Mouse (Mus musculus) thymus, adult 18-20 months (tissue): Measurements from ENCODE around the gene Neil1.

Experiments
- DNase-seq, 2 experiments: peaks; one replicate each; pipeline ENCODE4 v3.0.0; 2022; ENCODE audit warnings: mixed read lengths in 2 of 2

The Neil1 gene

GRCm38 (mm10) chr9:57148144-57148878 lies at the start of gene Neil1:
Gene Neil1, minus strand, starts transcription at chr9:57148305.
- peak; percentile 75 to 83 for DNase-seq

GRCm38 (mm10) chr9:57197414-57197813 lies 49.3 kb upstream of the Neil1 start:
- no peak for DNase-seq

- no peak for DNase-seq
Measured at GRCm38 (mm10) chr9:57196708-57197107, 48.6 kb upstream of the Neil1 start.

- DNase-seq, result no peak
Measured at GRCm38 (mm10) chr9:57168411-57168810, 20.3 kb upstream of the Neil1 start.

- no peak for DNase-seq
Measured at GRCm38 (mm10) chr9:57166173-57166572, 18.1 kb upstream of the Neil1 start.

GRCm38 (mm10) chr9:57163137-57163536 lies 15.0 kb upstream of the Neil1 start:
- no peak for DNase-seq

GRCm38 (mm10) chr9:57162496-57162895 lies 14.4 kb upstream of the Neil1 start:
- no peak for DNase-seq

GRCm38 (mm10) chr9:57158506-57158905 lies 10.4 kb upstream of the Neil1 start:
- no peak for DNase-seq

- peak; percentile 48 to 77 for DNase-seq
Measured at GRCm38 (mm10) chr9:57158013-57158470, 9.9 kb upstream of the Neil1 start, which contains the start of gene Commd4. Gene Commd4, minus strand, starts transcription at chr9:57158331.

- DNase-seq, result no peak
Measured at GRCm38 (mm10) chr9:57157499-57157898, 9.4 kb upstream of the Neil1 start.

GRCm38 (mm10) chr9:57156823-57157222 lies 8.7 kb upstream of the Neil1 start:
- DNase-seq, result no peak

- DNase-seq, result no peak
Measured at GRCm38 (mm10) chr9:57156383-57156782, 8.3 kb upstream of the Neil1 start.

- no peak for DNase-seq
Measured at GRCm38 (mm10) chr9:57152331-57152730, 4.2 kb upstream of the Neil1 start.

GRCm38 (mm10) chr9:57150192-57150591 lies 2.1 kb upstream of the Neil1 start:
- no peak for DNase-seq

- no peak for DNase-seq
Measured at GRCm38 (mm10) chr9:57149021-57149420, 916 bp upstream of the Neil1 start.

GRCm38 (mm10) chr9:57147205-57148143 lies 631 bp downstream of the Neil1 start:
- DNase-seq, result no peak

GRCm38 (mm10) chr9:57146451-57147066 lies 1.5 kb downstream of the Neil1 start:
- DNase-seq, result no peak

- DNase-seq, result no peak
Measured at GRCm38 (mm10) chr9:57144830-57145229, 3.3 kb downstream of the Neil1 start.

GRCm38 (mm10) chr9:57143212-57143611 lies 4.9 kb downstream of the Neil1 start:
- no peak for DNase-seq

GRCm38 (mm10) chr9:57141417-57142353 lies 6.4 kb downstream of the Neil1 start:
- no peak for DNase-seq

GRCm38 (mm10) chr9:57139571-57139970 lies 8.5 kb downstream of the Neil1 start:
- no peak for DNase-seq

- no peak for DNase-seq
Measured at GRCm38 (mm10) chr9:57139110-57139509, 9.0 kb downstream of the Neil1 start.
